Mouse (Mus musculus): ENCODE measurements around the gene Sgf29. TPM values are rescaled to one million over a fixed set of nuclear protein-coding genes. Genes with fewer than 3 reads are reported as not detected.

The Sgf29 gene
- total RNA-seq (2014; rRNA removed; ENCODE audit: low replicate concordance) = 15.9 and 20.7 TPM in 2 replicates
- 21.9 and 25.3 TPM in 2 replicates for polyA plus RNA-seq (2015; fragmentation: Nextera tagmentation; extraction: Ambion mirVana)

- H3K9ac ChIP-seq (replicated peaks; ENCODE audit: low read depth, low read length) = peak within 1 kb of the TSS; percentile 62
- under 1% methylated on average over 57 of the region's 57 CpGs for WGBS
- peak within 1 kb of the TSS; percentile 96 for H3K27ac ChIP-seq (ENCODE audit: low read depth)
- H3K36me3 ChIP-seq (replicated peaks; ENCODE audit: control insufficient read depth, insufficient read depth, low read length) = no peaks in the 10 kb centered on the region
- no peak for TF ChIP-seq CTCF (IDR thresholded peaks at IDR 0.05; ENCODE audit: low read depth)
- TF ChIP-seq EP300 (IDR thresholded peaks at IDR 0.05; ENCODE audit: low read depth) = no peak
- H3K9me3 ChIP-seq (replicated peaks; ENCODE audit: control insufficient read depth, low read length) = no peaks in the 10 kb centered on the region
- DNase-seq (ENCODE audit: low spot score) = peak; percentile 87
- no peaks in the 10 kb centered on the region for H3K27me3 ChIP-seq (ENCODE audit: control insufficient read depth, insufficient read depth, low read length)
- H3K4me2 ChIP-seq (ENCODE audit: low read depth, low read length) = peak within 1 kb of the TSS; percentile 69
- ATAC-seq (ENCODE audit: insufficient read depth, low read depth) = peak; percentile 98
- H3K4me3 ChIP-seq (ENCODE audit: low read depth, low read length) = peak within 1 kb of the TSS; percentile 63
- peaks cover 11% of the 10 kb centered on the region; the same call in 1 of the 2 replicates for H3K4me1 ChIP-seq (ENCODE audit: control insufficient read depth, insufficient read depth)
These were observed at the start of gene Sgf29 for GRCm38 (mm10) chr7:126649231-126650051. Sgf29 (plus strand) TSS chr7:126649309.

- no peak for DNase-seq (ENCODE audit: low spot score)
- no peaks in the 10 kb centered on the region for H3K36me3 ChIP-seq (replicated peaks; ENCODE audit: control insufficient read depth, insufficient read depth, low read length)
- no peak overlapping the region for H3K9ac ChIP-seq (replicated peaks; ENCODE audit: low read depth, low read length)
- no peak overlapping the region for H3K27ac ChIP-seq (ENCODE audit: low read depth)
- no peak for ATAC-seq (ENCODE audit: insufficient read depth, low read depth)
- no peak overlapping the region for H3K4me2 ChIP-seq (ENCODE audit: low read depth, low read length)
- 36% methylated on average over 5 of the region's 5 CpGs for WGBS
- no peak for TF ChIP-seq EP300 (IDR thresholded peaks at IDR 0.05; ENCODE audit: low read depth)
- no peak for TF ChIP-seq CTCF (IDR thresholded peaks at IDR 0.05; ENCODE audit: low read depth)
- H3K9me3 ChIP-seq (replicated peaks; ENCODE audit: control insufficient read depth, low read length) = no peaks in the 10 kb centered on the region
- no peak overlapping the region for H3K4me3 ChIP-seq (ENCODE audit: low read depth, low read length)
- no peaks in the 10 kb centered on the region for H3K27me3 ChIP-seq (ENCODE audit: control insufficient read depth, insufficient read depth, low read length)
- no peaks in the 10 kb centered on the region for H3K4me1 ChIP-seq (ENCODE audit: control insufficient read depth, insufficient read depth)
These were observed 47.2 kb upstream of the Sgf29 start for GRCm38 (mm10) chr7:126601896-126602295.

DNA sequence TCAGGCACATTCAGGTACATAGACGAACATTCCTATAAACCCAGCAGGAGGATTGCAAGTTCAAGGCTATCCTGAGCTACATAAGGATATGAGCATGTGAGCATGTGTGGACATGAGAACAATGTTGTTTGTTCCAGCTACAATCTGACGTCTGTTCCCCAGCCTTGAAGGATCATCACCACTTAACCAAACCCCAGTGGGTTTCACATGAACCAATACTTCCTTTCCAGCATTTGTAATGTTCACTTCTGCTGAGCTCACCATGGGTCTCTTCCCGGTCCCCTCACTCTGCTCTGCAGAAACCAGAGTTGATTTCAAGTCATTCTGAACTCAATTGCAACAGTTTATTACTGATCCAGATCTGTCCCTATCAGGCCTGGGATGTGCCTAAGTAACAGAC lies 46.5 kb upstream of the Sgf29 start:
- Histone ChIP-seq H3K9ac (replicated peaks; ENCODE audit: low read depth, low read length) (no peak overlapping the region), H3K27me3 (ENCODE audit: control insufficient read depth, insufficient read depth, low read length) (no peaks in the 10 kb centered on the region), H3K4me1 (ENCODE audit: control insufficient read depth, insufficient read depth) (no peaks in the 10 kb centered on the region), H3K9me3 (replicated peaks; ENCODE audit: control insufficient read depth, low read length) (no peaks in the 10 kb centered on the region), H3K4me2 (ENCODE audit: low read depth, low read length) (no peak overlapping the region), H3K36me3 (replicated peaks; ENCODE audit: control insufficient read depth, insufficient read depth, low read length) (no peaks in the 10 kb centered on the region), H3K27ac (ENCODE audit: low read depth) (no peak overlapping the region), H3K4me3 (ENCODE audit: low read depth, low read length) (no peak overlapping the region)
- WGBS = 73% methylated on average over 3 of the region's 3 CpGs
- no peak for DNase-seq (ENCODE audit: low spot score)
- ATAC-seq (ENCODE audit: insufficient read depth, low read depth) = no peak
- TF ChIP-seq CTCF (IDR thresholded peaks at IDR 0.05; ENCODE audit: low read depth) = no peak
- no peak for TF ChIP-seq EP300 (IDR thresholded peaks at IDR 0.05; ENCODE audit: low read depth)

DNA sequence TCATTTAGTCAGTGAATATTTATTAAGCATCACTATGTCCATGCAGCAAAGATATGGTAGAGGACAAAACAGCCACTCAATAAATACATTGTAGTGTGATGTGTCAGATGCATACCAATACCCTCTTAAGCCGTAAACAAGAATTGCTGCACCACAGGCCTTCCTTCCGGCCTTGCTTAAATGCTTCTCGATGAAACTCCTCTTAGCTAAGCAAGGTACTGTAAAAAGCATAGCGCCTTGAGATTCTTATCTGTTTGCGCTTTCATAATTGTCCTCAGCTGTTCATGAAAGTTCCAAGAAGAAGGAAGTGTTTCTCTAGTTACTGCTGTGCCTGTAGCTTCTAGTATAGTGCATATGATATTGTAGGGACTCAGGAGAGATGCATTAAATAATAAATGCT lies 42.5 kb upstream of the Sgf29 start:
- TF ChIP-seq CTCF (IDR thresholded peaks at IDR 0.05; ENCODE audit: low read depth) = no peak
- no peak for TF ChIP-seq EP300 (IDR thresholded peaks at IDR 0.05; ENCODE audit: low read depth)
- DNase-seq (ENCODE audit: low spot score) (no peak), ATAC-seq (ENCODE audit: insufficient read depth, low read depth) (no peak)
- Histone ChIP-seq H3K4me1 (ENCODE audit: control insufficient read depth, insufficient read depth) (no peaks in the 10 kb centered on the region), H3K27me3 (ENCODE audit: control insufficient read depth, insufficient read depth, low read length) (no peaks in the 10 kb centered on the region), H3K36me3 (replicated peaks; ENCODE audit: control insufficient read depth, insufficient read depth, low read length) (no peaks in the 10 kb centered on the region), H3K4me3 (ENCODE audit: low read depth, low read length) (no peak overlapping the region), H3K4me2 (ENCODE audit: low read depth, low read length) (no peak overlapping the region), H3K9ac (replicated peaks; ENCODE audit: low read depth, low read length) (no peak overlapping the region), H3K27ac (ENCODE audit: low read depth) (no peak overlapping the region), H3K9me3 (replicated peaks; ENCODE audit: control insufficient read depth, low read length) (no peaks in the 10 kb centered on the region)
- 75% methylated on average over 5 of the region's 5 CpGs for WGBS

DNA sequence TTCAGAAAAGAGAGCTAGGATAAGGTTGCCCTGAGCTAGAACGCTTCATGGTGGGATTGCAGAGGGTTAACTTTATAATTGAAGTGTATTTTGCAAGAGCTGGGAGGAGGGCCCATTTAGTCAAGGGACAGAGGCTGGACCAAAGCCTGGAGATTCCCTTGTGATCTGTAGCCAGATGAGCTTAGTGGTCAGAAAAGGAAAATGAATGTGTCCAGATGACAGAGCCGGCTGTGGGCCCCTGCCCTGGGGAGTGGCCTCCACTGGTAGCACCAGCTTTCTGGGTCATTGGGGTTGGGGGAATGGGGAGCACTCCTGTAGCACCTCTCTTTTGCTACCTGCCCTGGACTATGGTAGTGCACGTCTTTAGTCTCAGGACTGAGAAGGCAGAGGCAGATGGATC lies 42.0 kb upstream of the Sgf29 start:
- DNase-seq (ENCODE audit: low spot score) (no peak), ATAC-seq (ENCODE audit: insufficient read depth, low read depth) (no peak)
- Histone ChIP-seq H3K27ac (ENCODE audit: low read depth) (no peak overlapping the region), H3K27me3 (ENCODE audit: control insufficient read depth, insufficient read depth, low read length) (no peaks in the 10 kb centered on the region), H3K4me1 (ENCODE audit: control insufficient read depth, insufficient read depth) (no peaks in the 10 kb centered on the region), H3K4me3 (ENCODE audit: low read depth, low read length) (no peak overlapping the region), H3K9ac (replicated peaks; ENCODE audit: low read depth, low read length) (no peak overlapping the region), H3K36me3 (replicated peaks; ENCODE audit: control insufficient read depth, insufficient read depth, low read length) (no peaks in the 10 kb centered on the region), H3K4me2 (ENCODE audit: low read depth, low read length) (no peak overlapping the region), H3K9me3 (replicated peaks; ENCODE audit: control insufficient read depth, low read length) (no peaks in the 10 kb centered on the region)
- TF ChIP-seq CTCF (IDR thresholded peaks at IDR 0.05; ENCODE audit: low read depth) = no peak
- TF ChIP-seq EP300 (IDR thresholded peaks at IDR 0.05; ENCODE audit: low read depth) = no peak
- WGBS = 61% methylated on average over 3 of the region's 3 CpGs
